Mouse (Mus musculus) layer of hippocampus, postnatal 14 days (tissue): Measurements from ENCODE around the gene Cables2. TPM values are rescaled to one million over a fixed set of nuclear protein-coding genes. Genes with fewer than 3 reads are reported as not detected.
A peak's percentile ranks its signal among the peaks of the same experiment; 100 is the strongest.
"Not testable (repeated sequence)": the region's sequence is repeated elsewhere in the genome, so short reads cannot be mapped to it uniquely, and the experiment has no call there.

Experiments used
- DNase-seq, 2 experiments: peaks; one replicate each; pipeline ENCODE4 v3.0.0; 2021 to 2022; ENCODE audit warnings: low spot score in 2 of 2, mixed read lengths in 1 of 2
- total RNA-seq, 2 experiments: library from RNA; stranded (reverse); gene quantifications; 2 replicates each; pipeline ENCODE4 v1.2.3; 2021

Gene Cables2
- total RNA-seq, 2 experiments from 2014 or later = 40.2 to 43.6 TPM

DNA sequence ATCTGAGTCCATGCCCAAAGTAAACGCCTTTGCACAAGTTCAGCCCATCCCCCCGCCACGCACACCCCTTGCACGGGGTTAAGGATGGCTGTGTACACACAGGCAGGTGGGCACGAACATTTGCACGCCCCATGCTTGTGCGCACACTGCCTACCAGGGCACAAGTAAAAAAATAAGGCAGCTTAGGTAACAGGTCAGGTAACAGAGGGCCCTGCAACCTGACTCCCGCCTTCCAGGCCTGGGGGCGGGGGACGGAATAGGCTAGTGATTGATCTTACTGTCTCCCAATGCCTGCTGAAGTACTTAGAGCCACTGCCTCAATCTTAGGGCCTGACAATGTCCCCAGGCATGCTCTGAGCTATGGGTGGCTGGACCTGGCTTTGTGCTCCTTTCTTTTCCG is 15.7 kb upstream of the Cables2 start:
- no peak for DNase-seq

DNA sequence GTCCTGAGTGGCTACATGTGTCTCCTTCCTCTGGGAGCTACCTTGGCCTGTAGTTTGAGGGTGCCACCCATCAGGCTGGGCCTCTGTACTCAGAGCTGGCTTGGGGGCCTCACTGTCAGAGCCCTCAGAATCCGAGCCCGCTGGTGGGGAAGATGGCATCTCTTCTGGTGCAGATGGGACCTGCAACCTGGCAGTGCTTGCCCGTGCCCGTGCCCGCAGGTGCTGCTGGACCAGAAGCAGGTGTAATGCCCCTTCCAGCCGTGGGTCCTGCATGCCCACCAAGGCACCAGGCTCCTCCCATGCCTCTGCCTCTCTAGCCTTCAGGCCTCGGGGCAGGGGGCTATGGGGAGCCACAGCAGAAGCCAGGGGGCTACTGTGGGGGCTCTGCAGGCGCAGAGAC is 6.0 kb upstream of the Cables2 start:
- no peak for DNase-seq

DNA sequence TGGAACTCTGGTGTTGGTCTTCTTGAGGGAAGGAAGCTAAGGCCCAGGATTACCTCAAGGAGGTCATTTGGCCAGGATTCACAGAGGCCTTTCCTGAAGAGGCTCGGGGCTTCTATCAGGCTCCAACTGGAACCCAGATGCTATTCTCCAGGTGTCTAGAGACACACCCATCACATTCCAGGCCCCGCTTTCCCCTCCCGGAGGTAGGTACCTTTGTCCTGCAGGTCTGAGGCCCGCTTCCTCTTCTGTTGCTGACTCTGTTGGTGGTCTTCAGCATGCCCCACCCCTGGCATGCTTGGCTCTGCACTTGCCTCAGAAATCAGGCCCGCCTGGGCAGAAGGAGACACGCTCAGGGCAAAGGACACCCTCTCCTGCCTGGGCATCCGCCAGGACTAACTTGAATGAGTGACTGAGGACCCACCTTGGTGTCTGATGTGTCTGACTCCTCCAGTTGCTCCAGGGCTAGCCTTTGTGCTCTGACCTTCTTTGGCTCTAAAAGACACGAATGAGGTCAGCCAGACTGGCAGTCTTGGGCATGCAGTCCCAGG is 4.6 kb upstream of the Cables2 start:
- DNase-seq = no peak

DNA sequence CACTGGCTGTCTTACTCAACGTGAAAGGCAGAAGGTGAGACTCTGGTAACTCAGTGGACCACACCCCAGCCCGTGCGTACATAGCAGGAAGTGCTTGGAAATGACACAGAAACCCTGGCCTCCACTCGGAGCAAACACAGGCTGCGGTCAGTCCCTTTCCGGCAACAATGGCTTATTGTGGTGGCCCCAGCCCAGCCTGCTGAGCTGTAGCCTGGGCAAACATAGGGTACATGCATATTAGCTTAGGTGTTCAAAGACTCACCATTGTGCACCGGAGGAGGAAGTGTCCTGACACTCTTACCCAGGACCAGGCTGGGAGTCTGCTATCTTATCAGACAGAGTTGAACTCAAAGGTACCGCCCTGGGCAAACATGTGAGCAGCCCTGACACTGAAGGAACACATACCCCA is 3.6 kb upstream of the Cables2 start:
- no peak for DNase-seq

DNA sequence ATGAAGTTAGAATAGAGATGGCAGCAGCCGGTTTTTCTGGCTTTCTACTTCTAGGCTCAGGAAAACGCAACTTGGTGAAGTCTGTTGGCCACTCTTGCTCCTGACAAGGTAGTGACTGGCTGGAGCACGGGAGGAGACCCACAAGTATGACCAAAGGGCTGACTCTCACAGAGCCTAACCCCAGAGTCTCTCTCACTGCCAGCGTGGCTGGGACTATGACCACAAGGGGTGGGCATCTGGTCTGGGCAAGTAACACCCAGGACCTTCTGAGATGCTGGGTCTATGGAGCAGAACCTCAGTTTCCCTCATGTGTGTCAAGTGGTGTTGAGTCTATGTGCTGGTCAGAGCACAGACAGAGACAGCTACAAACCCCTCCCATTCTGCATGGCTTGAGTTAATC is 3.1 kb upstream of the Cables2 start:
- DNase-seq = no peak

DNA sequence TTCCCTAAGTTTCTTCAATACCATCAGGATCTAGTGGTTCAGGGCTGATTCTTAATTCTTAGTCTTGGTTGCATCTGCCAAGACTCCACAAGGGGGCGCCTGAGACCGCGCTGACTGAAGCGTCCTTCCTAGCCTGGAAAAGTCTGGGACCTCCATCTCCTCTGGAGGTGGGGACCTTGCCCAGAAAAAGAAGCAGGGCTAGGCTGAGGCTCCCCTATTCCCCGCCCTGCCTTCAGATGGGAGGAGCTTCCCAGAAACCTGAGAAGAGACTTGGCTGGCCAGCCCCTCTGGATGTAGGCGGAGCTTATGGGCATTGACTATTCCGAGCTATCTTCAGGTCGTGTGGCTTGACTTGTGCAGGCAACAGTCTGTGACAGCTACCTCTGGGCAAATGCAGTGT is 2.5 kb upstream of the Cables2 start:
- peak; percentile 75 to 81 for DNase-seq

DNA sequence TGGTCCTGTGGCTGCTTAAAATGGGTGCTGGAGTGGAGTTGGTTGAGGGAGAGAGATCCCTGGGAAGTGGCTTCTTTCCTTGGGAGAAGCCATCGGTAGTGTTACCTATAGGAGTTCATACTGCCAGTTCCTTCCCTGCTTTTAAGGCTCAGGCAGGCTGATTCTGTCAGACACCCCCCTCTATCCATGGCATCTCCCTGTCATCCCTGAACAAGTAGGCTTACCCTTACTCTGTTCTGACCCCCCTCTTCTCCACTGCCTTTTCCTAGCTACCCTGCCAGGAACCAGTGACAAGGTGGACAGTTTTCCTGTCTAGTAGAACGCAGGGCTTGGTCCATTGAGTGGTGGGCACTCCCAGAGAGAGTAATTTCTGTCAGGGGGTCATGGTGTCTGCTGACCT is 1.2 kb upstream of the Cables2 start:
- no peak for DNase-seq

DNA sequence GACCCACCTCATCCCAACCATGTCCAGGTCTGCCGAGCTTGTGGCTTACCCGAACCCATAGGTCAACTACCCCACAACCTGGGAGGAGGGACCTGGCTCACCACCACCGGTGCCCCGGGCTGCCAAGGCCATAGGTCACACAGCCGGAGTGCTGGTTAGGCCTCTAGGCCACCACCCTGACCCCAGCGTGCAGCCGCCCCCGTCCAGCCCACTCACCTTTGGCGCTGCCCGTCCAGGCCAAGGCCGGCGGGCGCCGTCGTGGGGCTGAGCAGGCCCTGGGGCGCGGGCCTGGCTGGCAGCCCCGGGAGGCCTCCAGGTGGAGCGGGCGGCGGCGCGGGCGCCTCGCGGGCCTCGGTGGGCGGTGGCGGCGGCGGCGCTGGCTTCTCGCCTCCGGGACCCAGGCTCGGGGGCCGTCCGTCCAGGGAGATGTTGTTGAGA is 393 bp downstream of the Cables2 start:
- DNase-seq = no peak

DNA sequence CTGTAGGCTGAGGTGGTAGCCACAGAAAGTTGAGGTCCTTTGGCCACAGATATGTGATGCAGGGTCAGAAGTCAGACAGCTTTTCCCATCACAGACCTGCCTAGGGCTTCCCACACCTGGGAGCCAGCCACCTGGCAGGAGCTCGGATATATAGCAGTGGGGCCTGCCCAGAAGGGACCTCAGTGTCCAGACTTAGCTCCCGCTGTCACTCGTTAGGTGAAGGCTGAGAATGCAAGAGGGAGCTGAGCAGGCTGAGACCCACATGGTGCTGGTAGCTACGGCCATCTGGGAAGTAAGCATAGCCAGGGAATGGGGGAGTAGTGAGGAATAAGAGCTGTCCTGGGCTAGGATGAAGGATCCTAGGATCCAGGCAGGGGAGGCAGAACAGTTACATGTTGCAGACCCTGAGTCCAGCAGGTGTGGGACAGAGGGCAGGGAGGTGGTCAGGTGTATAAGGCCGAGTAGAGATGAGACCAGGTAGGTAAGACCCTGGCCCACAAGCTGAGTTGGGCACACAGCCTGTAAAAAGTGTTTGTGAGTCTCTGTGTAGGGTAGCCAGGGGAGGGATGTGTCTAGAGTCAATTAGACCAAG is 1.4 kb downstream of the Cables2 start:
- no peak for DNase-seq

DNA sequence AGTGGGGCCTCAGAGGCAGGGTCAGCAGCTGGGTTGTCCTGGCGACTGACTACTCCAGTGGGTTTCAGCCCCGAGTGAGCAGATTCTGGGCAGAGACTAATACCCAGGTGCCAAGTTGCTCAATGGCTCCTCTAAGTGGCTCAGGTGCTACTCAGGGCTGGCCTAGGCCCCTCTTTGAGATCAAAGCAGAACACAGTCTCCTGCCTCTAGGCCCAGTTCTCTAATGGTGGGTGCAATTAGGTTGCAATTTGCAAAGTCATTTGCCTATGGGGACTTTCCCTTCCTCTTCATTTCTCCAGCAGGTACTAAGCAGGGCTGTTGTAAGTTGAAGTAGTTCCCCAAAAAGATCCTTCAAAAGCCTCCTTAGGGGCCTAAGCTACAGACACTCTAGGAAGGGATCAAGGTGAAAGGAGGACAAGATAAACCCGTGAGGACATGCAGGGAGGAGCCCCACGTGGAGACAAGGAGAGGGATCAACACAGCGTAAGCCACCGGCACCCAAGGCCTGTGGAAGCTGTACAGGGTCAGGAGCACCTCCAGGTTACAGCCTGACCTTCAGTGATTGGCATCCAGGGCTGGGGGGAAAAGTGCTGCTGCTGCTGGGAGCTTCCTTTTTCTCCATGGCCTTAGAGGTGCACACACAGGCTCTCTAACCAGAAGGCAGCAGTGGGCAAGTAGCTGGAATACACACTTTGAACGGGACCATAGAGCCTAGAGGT is 2.6 kb downstream of the Cables2 start:
- no peak for DNase-seq

DNA sequence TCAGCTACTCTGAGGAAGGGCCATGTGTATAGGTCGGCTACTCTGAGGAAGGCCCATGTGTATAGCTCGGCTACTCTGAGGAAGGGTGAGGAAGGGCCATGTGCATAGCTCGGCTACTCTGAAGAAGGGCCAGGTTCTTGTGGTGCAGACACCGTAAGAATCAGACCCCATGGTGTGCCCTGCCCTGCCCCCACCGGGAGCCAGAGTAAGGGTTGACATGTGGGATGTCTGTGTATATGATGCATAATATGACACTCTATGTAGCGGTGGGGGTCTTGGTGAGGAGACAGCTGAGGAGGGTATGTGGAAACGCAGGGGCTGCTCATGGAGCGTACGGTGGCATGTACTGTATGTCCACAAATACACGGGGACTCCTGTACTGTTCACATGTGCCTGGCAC is 4.0 kb downstream of the Cables2 start:
- DNase-seq = no peak

DNA sequence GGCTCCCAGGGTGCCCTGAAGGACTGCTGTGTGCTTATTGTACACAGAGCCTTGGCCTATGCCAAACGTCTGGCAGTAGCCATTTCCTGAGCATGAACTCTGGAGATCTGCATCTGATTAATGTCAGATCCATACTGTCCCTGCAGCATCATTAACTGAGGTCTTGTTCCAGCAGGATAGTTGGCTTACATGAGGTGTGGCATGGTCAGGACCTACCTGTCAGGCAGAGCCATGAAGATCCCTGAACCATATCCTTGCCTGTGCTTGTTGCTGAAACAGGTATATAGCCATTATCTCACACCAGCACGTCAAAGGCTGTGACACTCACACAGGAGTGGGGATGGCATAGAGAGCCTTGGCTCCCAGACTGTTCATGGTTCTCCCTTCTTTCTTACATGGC is 5.3 kb downstream of the Cables2 start:
- no peak for DNase-seq

DNA sequence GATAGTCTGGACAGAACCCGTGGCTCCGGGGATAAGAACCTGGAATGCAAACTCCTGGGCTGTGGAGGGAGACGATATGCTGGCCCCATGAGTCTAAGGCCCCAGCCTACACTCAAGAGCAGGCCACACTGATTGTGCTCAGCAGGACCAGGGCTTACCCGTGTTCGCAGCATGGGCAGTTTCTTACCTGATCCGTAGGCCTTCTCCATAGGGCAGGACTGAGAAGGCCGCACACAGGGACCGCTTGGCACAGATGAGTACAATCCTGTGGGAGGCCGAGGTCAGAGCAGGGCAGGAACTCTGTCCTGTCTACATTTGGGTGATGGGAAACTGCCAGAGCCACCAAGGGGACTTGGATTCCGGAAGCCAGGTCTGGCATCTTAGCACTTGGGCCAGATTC is 10.4 kb downstream of the Cables2 start:
- no peak for DNase-seq

DNA sequence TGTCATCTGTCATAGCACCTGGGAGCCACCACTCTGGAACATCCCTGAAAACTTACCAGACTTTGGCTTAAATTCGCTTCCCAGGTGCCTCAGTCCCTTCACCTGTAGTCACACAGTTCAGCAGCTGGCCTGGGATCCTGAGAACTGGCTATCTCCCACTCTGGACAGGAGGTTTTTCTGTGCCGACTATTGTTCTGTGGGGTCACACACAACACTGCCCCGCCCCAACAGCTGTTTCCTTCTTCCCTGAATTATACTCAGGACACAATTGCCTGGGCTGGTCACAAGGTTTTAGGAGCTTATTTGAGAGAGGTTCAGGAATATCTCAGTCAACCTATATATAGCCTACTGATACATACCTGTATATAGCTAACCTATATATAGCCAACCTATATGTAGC is 10.9 kb downstream of the Cables2 start:
- DNase-seq = no peak

DNA sequence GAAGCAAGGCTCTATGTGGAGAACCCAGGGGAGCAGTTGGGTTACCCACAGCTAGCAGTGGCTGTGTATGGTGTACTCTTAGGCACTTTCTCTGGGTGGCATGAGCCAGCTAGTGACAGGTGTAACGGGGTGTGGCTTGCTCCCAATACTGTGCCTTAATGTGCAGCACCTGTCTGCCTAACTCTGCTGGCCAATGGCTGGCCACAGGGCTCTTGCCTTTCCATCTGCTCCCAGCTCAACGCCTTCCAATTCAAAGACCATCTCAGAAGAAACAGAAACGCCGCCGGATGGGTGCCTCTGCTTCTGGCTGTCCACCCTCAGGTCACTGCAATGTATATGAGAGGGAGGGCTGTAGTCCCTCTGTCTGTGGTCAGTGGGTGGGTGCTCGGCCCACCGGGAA is 11.4 kb downstream of the Cables2 start:
- no peak for DNase-seq

DNA sequence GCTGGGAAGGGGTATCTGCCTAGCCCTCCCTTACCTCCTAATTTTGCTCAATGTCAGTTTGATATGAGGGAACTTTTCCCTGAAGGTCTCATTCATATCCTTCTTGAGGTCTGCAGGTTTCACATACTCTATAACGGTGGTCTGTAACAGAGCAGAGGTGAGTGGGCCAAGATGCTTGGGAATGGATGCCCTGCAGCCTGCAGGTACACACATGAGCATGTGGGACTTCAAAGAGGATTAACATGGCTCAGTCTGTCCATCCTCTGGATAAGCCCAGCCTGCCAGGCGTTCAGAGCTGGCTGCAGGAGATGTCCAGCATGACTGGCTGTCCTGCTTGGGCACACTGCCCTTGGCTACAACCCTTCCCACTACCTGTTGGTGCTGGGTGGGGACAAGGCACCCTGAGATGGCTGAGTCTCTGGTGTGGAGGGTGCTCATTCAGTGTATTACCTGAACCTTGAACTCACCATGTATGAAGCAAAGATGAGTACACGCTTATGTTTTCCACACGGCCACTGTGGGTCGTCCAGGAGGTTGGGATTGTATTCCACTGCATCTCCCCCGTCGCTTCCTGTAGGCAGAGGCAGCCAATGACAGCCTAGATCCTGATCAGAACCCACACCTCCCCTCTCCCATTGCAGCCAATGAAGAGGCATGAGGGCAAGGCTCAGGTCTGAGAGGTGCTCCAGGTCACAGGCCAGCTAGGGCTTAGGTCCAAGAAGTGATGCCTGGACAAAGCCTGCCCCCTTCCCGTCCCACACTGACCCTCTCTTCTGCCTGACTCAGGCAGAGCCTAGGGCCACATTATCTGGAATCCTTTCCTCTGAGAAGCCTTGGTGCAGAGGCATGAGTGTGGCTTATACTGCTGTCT is 12.5 kb downstream of the Cables2 start:
- DNase-seq = no peak

DNA sequence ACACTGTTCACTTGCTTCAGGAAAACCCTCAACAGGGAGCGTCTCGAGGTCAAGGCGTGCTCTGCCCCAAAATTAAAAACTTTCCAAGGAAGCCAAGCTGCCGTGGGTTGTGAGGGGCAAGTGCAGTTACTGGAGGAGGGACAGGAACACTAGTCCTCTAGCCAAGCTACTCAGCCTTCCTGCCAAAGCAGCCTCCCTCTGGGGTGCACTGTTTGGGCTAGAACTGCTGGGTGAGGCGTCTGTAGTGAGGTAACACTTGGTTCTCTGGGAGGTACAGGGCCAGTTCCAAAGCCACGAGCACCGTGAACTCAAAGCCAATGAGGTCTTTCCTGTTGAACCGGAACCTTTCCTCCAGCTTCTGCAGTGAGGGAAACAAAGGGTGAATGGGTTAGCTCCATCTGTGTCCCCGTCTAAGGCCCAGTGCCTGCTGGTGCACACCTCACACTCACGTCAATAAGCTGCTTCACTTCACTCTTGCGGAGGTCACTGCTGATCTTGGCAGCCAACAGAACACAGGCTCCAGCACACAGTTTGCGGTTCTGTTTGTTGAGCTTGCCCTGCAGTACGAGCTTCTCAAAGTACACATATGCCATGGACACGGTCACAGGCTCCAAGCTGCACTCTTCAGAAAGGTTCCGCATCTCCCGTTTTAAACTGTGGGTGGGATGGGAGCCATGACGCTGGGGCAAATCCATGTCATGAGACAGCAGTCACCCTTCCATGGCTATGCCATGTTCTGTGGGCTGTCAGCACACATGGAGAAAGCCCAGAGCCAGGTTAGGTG is 13.3 kb downstream of the Cables2 start:
- not testable (repeated sequence) for DNase-seq

DNA sequence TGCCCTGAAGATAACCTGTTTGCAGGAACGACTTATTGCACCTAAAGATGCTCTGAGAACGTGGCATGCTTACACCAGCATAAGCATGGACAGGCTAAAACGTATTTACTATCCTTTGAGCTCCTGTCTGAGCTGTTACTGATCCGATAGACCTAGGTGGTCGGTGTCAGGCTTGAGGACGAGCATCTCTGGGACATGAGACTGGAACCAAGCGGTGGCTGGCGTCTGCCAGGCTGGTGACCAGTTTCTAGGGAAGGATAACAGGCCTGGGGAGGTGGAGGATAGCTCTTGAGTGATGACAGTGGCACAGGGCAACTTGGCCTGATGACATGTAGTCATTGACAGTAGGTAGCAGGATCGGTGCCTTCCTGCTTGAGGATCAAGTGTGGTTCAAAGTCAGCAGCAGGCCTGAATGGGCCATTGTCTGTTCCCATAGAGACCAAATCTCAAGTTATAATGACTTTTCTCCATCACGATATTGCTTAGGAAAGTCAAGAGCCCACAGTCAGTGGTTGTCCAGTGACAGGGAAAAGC is 14.3 kb downstream of the Cables2 start:
- DNase-seq = not testable (repeated sequence)

DNA sequence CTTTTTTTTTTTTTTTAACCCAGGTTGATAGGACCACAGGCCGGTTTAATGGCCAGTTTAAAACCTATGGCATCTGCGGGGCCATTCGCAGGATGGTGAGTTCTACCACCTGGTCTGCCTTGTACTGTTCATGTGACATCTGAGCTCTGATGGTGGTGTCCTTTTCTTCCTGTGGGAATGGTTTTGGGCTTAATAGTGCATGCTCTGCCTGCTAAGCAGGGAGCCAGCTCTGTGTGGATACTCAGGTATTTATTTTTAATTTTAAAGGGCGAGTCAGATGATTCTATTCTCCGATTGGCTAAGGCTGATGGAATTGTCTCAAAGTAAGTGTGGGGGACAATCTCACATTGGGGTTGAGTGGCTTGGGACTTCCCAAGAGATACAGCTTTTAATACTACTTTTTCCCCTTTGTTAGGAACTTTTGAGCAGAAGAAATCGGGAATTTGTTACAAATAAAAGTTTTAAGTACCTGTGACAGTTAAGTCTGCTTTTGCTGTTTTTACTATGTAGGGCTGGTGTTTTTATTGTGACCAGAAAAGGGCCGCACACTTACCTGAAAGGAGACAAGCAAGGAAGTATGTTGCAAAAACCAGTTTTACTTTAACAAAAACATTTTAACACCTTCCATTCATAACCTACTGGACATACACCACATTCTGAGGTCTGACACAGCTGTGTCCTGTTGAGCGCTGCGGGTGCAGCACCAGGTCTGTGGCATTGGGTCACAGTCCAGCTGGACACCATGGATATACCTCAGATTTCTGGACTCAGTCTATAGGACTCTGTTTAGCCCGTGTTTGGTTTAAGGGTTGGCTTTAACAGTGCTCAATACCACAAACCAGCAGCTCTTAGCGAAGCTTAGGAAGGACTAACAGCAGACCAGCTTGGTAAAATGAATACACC is 15.1 kb downstream of the Cables2 start:
- DNase-seq = no peak
